Mouse (Mus musculus) testis, adult 2 months (tissue): ENCODE data around the gene Cul3. TPM values are rescaled to one million over a fixed set of nuclear protein-coding genes. Genes with fewer than 3 reads are reported as not detected.

Source experiments
- H3K27ac ChIP-seq: fragments of 200-500 bp; 2 replicates; pipeline ENCODE4 v1.5.1; 2012; ENCODE audit warnings: low read depth, low read length; ENCODE audit not compliant: control insufficient read depth, insufficient read depth
- H3K27me3 ChIP-seq: fragments of 200-500 bp; 2 replicates; pipeline ENCODE4 v1.6.1; 2012; ENCODE audit warnings: mild to moderate bottlenecking, low read length, moderate library complexity; ENCODE audit not compliant: control insufficient read depth, insufficient read depth
- H3K36me3 ChIP-seq: fragments of 200-500 bp; 2 replicates; pipeline ENCODE4 v1.6.1; 2012; ENCODE audit warnings: mild to moderate bottlenecking, low read length; ENCODE audit not compliant: control insufficient read depth, insufficient read depth
- H3K4me1 ChIP-seq: fragments of 200-500 bp; 2 replicates; pipeline ENCODE4 v1.6.1; 2012; ENCODE audit warnings: low read length; ENCODE audit not compliant: control insufficient read depth, insufficient read depth
- H3K4me3 ChIP-seq: fragments of 200-500 bp; 2 replicates; pipeline ENCODE4 v1.5.1; 2012; ENCODE audit warnings: low read depth, mild to moderate bottlenecking, low read length, moderate library complexity, mixed read lengths; ENCODE audit not compliant: control insufficient read depth
- CTCF ChIP-seq: fragments of 200-500 bp; IDR thresholded peaks from 2 replicates; pipeline ENCODE4 v1.5.1; 2012; ENCODE audit warnings: low read depth, mild to moderate bottlenecking, inconsistent platforms, low read length, moderate library complexity; ENCODE audit not compliant: control insufficient read depth, insufficient read depth, insufficient replicate concordance
- POLR2A ChIP-seq: fragments of 200-500 bp; IDR thresholded peaks from 2 replicates; pipeline ENCODE4 v1.6.1; 2012; ENCODE audit warnings: low read depth, mild to moderate bottlenecking, inconsistent platforms, low read length, moderate library complexity; ENCODE audit not compliant: control insufficient read depth
- polyA plus RNA-seq: library from polyadenylated mRNA; depleted of rRNA; stranded (reverse); fragments of >200 nt; gene quantifications from 2 replicates; pipeline ENCODE4 v1.2.3, GENCODE M21; 2012

The Cul3 gene
- polyA plus RNA-seq, 1 experiment = 116 TPM

- Histone ChIP-seq H3K27me3 (no peaks in the 10 kb centered on the region), H3K4me3 (no peak overlapping the region), H3K4me1 (no peaks in the 10 kb centered on the region), H3K27ac (no peak overlapping the region), H3K36me3 (no peaks in the 10 kb centered on the region)
- TF ChIP-seq CTCF = no peak
- TF ChIP-seq POLR2A = no peak
Measured at GRCm38 (mm10) chr1:80335726-80336368, 4.4 kb downstream of the Cul3 start.

- Histone ChIP-seq H3K4me3 (no peak overlapping the region), H3K27me3 (no peaks in the 10 kb centered on the region), H3K36me3 (no peaks in the 10 kb centered on the region), H3K27ac (no peak overlapping the region), H3K4me1 (no peaks in the 10 kb centered on the region)
- TF ChIP-seq POLR2A (no peak), CTCF (no peak)
Measured at GRCm38 (mm10) chr1:80335118-80335517, 5.2 kb downstream of the Cul3 start.

- no peak overlapping the region for H3K4me3 ChIP-seq
- H3K36me3 ChIP-seq = no peaks in the 10 kb centered on the region
- no peaks in the 10 kb centered on the region for H3K27me3 ChIP-seq
- H3K27ac ChIP-seq = no peak overlapping the region
- no peaks in the 10 kb centered on the region for H3K4me1 ChIP-seq
- TF ChIP-seq POLR2A (no peak), CTCF (no peak)
Measured at GRCm38 (mm10) chr1:80330970-80331369, 9.3 kb downstream of the Cul3 start.

- Histone ChIP-seq H3K27me3 (no peaks in the 10 kb centered on the region), H3K4me3 (no peak overlapping the region), H3K27ac (no peak overlapping the region), H3K36me3 (no peaks in the 10 kb centered on the region), H3K4me1 (no peaks in the 10 kb centered on the region)
- TF ChIP-seq POLR2A (no peak), CTCF (no peak)
Measured at GRCm38 (mm10) chr1:80325761-80326160, 14.5 kb downstream of the Cul3 start.

- H3K36me3 ChIP-seq = no peaks in the 10 kb centered on the region
- no peaks in the 10 kb centered on the region for H3K27me3 ChIP-seq
Measured at GRCm38 (mm10) chr1:80324370-80324769, 15.9 kb downstream of the Cul3 start.

GRCm38 (mm10) chr1:80315533-80316045, 24.7 kb downstream of the Cul3 start:
- Histone ChIP-seq H3K36me3 (no peaks in the 10 kb centered on the region), H3K27me3 (no peaks in the 10 kb centered on the region), H3K4me3 (no peak overlapping the region), H3K4me1 (no peaks in the 10 kb centered on the region), H3K27ac (no peak overlapping the region)
- no peak for TF ChIP-seq CTCF
- TF ChIP-seq POLR2A = no peak

More at GRCm38 (mm10) chr1:80324370-80324769, 15.9 kb downstream of the Cul3 start:
- no peaks in the 10 kb centered on the region for H3K4me1 ChIP-seq
- no peak overlapping the region for H3K4me3 ChIP-seq
- TF ChIP-seq POLR2A (no peak), CTCF (no peak)
- H3K27ac ChIP-seq = no peak overlapping the region

- TF ChIP-seq CTCF (no peak), POLR2A (no peak)
- Histone ChIP-seq H3K36me3 (no peaks in the 10 kb centered on the region; the same call in 1 of the 2 replicates), H3K27ac (no peak overlapping the region), H3K27me3 (no peaks in the 10 kb centered on the region), H3K4me3 (no peak overlapping the region), H3K4me1 (no peaks in the 10 kb centered on the region)
Measured at GRCm38 (mm10) chr1:80293307-80293706, 47.0 kb downstream of the Cul3 start.
